In the genomic region with DNA sequence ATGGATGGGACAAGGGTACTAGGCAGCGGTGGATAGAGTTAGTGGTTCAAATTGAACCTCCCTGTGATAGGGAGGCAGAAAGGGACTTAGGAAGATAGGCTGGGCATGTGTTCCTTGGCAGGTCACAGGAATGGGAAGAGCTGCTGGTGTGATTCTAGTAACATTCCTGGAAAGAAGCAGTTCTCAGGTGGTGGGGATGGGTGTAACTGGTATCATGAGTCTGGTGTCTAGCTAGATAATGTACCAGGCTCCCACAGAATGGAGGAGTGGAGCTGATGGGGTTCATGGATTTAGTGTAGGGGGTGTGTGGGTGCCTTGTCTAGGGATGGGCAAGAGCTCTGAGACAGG, we compare ENCODE assay signal across 9 mouse cellular contexts. TPM values are rescaled to one million over a fixed set of nuclear protein-coding genes. Genes with fewer than 3 reads are reported as not detected.
DNase-seq lines count a peak whose midpoint lies in the region; ATAC-seq and TF ChIP-seq lines count a peak whose summit lies in the region.
"Had no signal": no experiment of that assay in that cellular context is flagged by ENCODE, and none has a peak within 500 bp of the region (broad histone marks: within the 10 kb centered on the region; RNA-seq: fewer than 3 reads in every experiment).

No protein-coding gene starts in this region.

- H3K4me2 ChIP-seq in lung, embryonic 14.5 days = no peak overlapping the region
- H3K4me2 ChIP-seq in limb, embryonic 12.5 days = no peak overlapping the region
- H3K4me2 ChIP-seq in neural tube, embryonic 14.5 days (ENCODE audit: low read depth, low read length) = no peak overlapping the region

- no peak for DNase-seq in cerebellum, adult 8-10 months
- peak; percentile 0 for DNase-seq in lung, embryonic 14.5 days
- no peak for DNase-seq in lung, postnatal 25 days (ENCODE audit: low spot score)
- no peak for DNase-seq in B cell, adult 2 months
- DNase-seq in layer of hippocampus, adult 11-12 months (ENCODE audit: low spot score) = no peak
- DNase-seq: spleen, adult 18-20 months had no signal

- 93% methylated on average over 1 of the region's 1 CpGs for WGBS in lung, embryonic 14.5 days
- WGBS in limb, embryonic 12.5 days = 93% methylated on average over 1 of the region's 1 CpGs
- 94% methylated on average over 1 of the region's 1 CpGs for whole genome bisulfite sequencing in neural tube, embryonic 14.5 days

- no peak overlapping the region for H3K4me3 ChIP-seq in lung, embryonic 14.5 days (ENCODE audit: low read depth, low read length)
- no peak overlapping the region for H3K4me3 ChIP-seq in limb, embryonic 12.5 days (replicated peaks)
- H3K4me3 ChIP-seq in neural tube, embryonic 14.5 days (ENCODE audit: low read depth, low read length) = no peak overlapping the region

- peak; percentile 46 for ATAC-seq in cerebellum, adult (ENCODE audit: insufficient number of reproducible peaks, low FRiP score, low TSS enrichment)
- ATAC-seq in lung, embryonic 14.5 days (ENCODE audit: insufficient read depth) = peak; percentile 27; the same call in 1 of the 2 replicates
- peak; percentile 16; the same call in 1 of the 2 replicates for ATAC-seq in limb, embryonic 12.5 days (ENCODE audit: insufficient number of reproducible peaks, insufficient read depth, low FRiP score, low TSS enrichment, low read depth)
- ATAC-seq in neural tube, embryonic 14.5 days (ENCODE audit: low read depth) = peak; percentile 10; the same call in 1 of the 2 replicates

- no peaks in the 10 kb centered on the region for H3K27me3 ChIP-seq in lung, embryonic 14.5 days (ENCODE audit: insufficient read depth, low read length)
- no peaks in the 10 kb centered on the region for H3K27me3 ChIP-seq in limb, embryonic 12.5 days
- H3K27me3 ChIP-seq in neural tube, embryonic 14.5 days (ENCODE audit: control insufficient read depth, insufficient read depth, low read length) = no peaks in the 10 kb centered on the region

- H3K4me1 ChIP-seq in lung, embryonic 14.5 days (ENCODE audit: insufficient read depth) = no peaks in the 10 kb centered on the region
- no peaks in the 10 kb centered on the region for H3K4me1 ChIP-seq in limb, embryonic 12.5 days (replicated peaks)
- H3K4me1 ChIP-seq in neural tube, embryonic 14.5 days (ENCODE audit: control insufficient read depth, insufficient read depth, low read length) = no peaks in the 10 kb centered on the region

- no peaks in the 10 kb centered on the region for H3K36me3 ChIP-seq in lung, embryonic 14.5 days (ENCODE audit: insufficient read depth)
- no peaks in the 10 kb centered on the region for H3K36me3 ChIP-seq in limb, embryonic 12.5 days
- H3K36me3 ChIP-seq in neural tube, embryonic 14.5 days (ENCODE audit: control insufficient read depth, insufficient read depth, low read length) = no peaks in the 10 kb centered on the region

- peaks cover 57% of the 10 kb centered on the region for H3K9me3 ChIP-seq in lung, embryonic 14.5 days (ENCODE audit: low read depth, low read length)
- H3K9me3 ChIP-seq in limb, embryonic 12.5 days = peaks cover 40% of the 10 kb centered on the region
- H3K9me3 ChIP-seq in neural tube, embryonic 14.5 days (ENCODE audit: control insufficient read depth, low read length) = peaks cover 36% of the 10 kb centered on the region

- no peak overlapping the region for H3K9ac ChIP-seq in lung, embryonic 14.5 days
- no peak overlapping the region for H3K9ac ChIP-seq in limb, embryonic 12.5 days (replicated peaks)
- no peak overlapping the region for H3K9ac ChIP-seq in neural tube, embryonic 14.5 days (replicated peaks; ENCODE audit: low read depth, low read length)

- no peak for TF ChIP-seq CTCF in lung, embryonic 14.5 days (IDR thresholded peaks at IDR 0.05; ENCODE audit: low read depth)

- no peak overlapping the region for H3K27ac ChIP-seq in lung, embryonic 14.5 days (ENCODE audit: low read depth)
- H3K27ac ChIP-seq in limb, embryonic 12.5 days = no peak overlapping the region
- H3K27ac ChIP-seq in neural tube, embryonic 14.5 days (ENCODE audit: low read depth, low read length) = no peak overlapping the region

RNA-seq across cellular contexts. Expression of a gene that starts 59.8 kb away (rescaled TPM):
- 5.1 and 5.4 TPM in 2 replicates for polyA plus RNA-seq in lung, embryonic 14.5 days (2014; fragmentation: Nextera tagmentation; extraction: Ambion mirVana)
- polyA plus RNA-seq in limb, embryonic 12.5 days (2016; fragmentation: Nextera tagmentation; extraction: Ambion mirVana) = 13.6 and 16.5 TPM in 2 replicates
- polyA plus RNA-seq in neural tube, embryonic 14.5 days (2014; fragmentation: Nextera tagmentation; extraction: Ambion mirVana) = 7.5 and 8.8 TPM in 2 replicates
